Mouse (Mus musculus) limb, embryonic 14.5 days (tissue): ENCODE measurements at regions not wholly inside any gene's neighbourhood (a gene's known extent, or its start where the extent isn't known, plus 50 kb on each side); places are given as distances from the start of the nearest gene placed in this dataset.

Experiments used
- ATAC-seq: fragments of 200-750 bp; cut with Nextera tagmentation; 2 replicates; pipeline ENCODE4 v1.8.0; 2017; ENCODE audit warnings: low read depth, moderate number of reproducible peaks, moderate TSS enrichment; ENCODE audit not compliant: low FRiP score
- DNase-seq: peaks from one replicate; pipeline ENCODE4 v3.0.0-alpha.2; 2015; ENCODE audit warnings: low spot score
- H3K27ac ChIP-seq: fragments of 300-500 bp; sonication (generic); replicated peaks from 2 replicates; pipeline ENCODE4 v1.5.1; 2014; ENCODE audit warnings: low read depth, mild to moderate bottlenecking, low read length, moderate library complexity, mixed read lengths
- H3K27me3 ChIP-seq: fragments of 300-500 bp; sonication (generic); 2 replicates; pipeline ENCODE4 v1.6.1; 2014; ENCODE audit warnings: low read length, mixed read lengths; ENCODE audit not compliant: control insufficient read depth, insufficient read depth
- H3K36me3 ChIP-seq: fragments of 300-500 bp; sonication (generic); 2 replicates; pipeline ENCODE4 v1.6.1; 2014; ENCODE audit warnings: mild to moderate bottlenecking, low read length, moderate library complexity, mixed read lengths; ENCODE audit not compliant: control insufficient read depth, insufficient read depth
- H3K4me1 ChIP-seq: fragments of 300-500 bp; sonication (generic); 2 replicates; pipeline ENCODE4 v1.6.1; 2014; ENCODE audit warnings: antibody characterized with exemption, low read length, mixed read lengths; ENCODE audit not compliant: control insufficient read depth, insufficient read depth
- H3K4me2 ChIP-seq: fragments of 300-500 bp; sonication (generic); replicated peaks from 2 replicates; pipeline ENCODE4 v1.6.1; 2014; ENCODE audit warnings: low read depth, mild to moderate bottlenecking, low read length, moderate library complexity; ENCODE audit not compliant: severe bottlenecking
- H3K4me3 ChIP-seq: fragments of 300-500 bp; sonication (generic); replicated peaks from 2 replicates; pipeline ENCODE4 v1.5.1; 2014; ENCODE audit warnings: low read length
- H3K9ac ChIP-seq: fragments of 300-500 bp; sonication (generic); 2 replicates; pipeline ENCODE4 v1.6.1; 2014; ENCODE audit warnings: mild to moderate bottlenecking, low read depth, low read length, moderate library complexity; ENCODE audit not compliant: severe bottlenecking
- H3K9me3 ChIP-seq: fragments of 300-500 bp; sonication (generic); 2 replicates; pipeline ENCODE4 v1.6.1; 2016; ENCODE audit warnings: low read length; ENCODE audit not compliant: control insufficient read depth
- POLR2A ChIP-seq: fragments of 200-500 bp; IDR thresholded peaks from 2 replicates; pipeline ENCODE4 v1.8.0; 2012; ENCODE audit warnings: inconsistent platforms, mild to moderate bottlenecking, moderate library complexity, borderline replicate concordance; ENCODE audit not compliant: insufficient read depth, insufficient read length; ENCODE audit errors: extremely low read depth
- WGBS: fragments of 180-500 bp; shearing (Covaris S2); extraction: QIAGEN DNeasy Blood & Tissue Kit; methylation state at CpG from one replicate; pipeline ENCODE4 v1.1.7; 2014; 5-methylcytosine and 5-hydroxymethylcytosine counted together

- TF ChIP-seq POLR2A = no peak
- ATAC-seq = no peak
- 88% methylated on average over 7 of the region's 7 CpGs for WGBS
These were observed 86.2 kb upstream of the Mon1b start for GRCm38 (mm10) chr8:113549200-113549599.

GRCm38 (mm10) chr8:113551454-113552273, 83.7 kb upstream of the Mon1b start:
- DNase-seq = no peak
- Histone ChIP-seq H3K36me3 (no peaks in the 10 kb centered on the region), H3K9me3 (no peaks in the 10 kb centered on the region), H3K27ac (no peak overlapping the region), H3K9ac (no peak overlapping the region), H3K4me2 (no peak overlapping the region), H3K4me3 (no peak overlapping the region), H3K4me1 (no peaks in the 10 kb centered on the region), H3K27me3 (no peaks in the 10 kb centered on the region)
- TF ChIP-seq POLR2A = no peak
- no peak for ATAC-seq
- WGBS = 77% methylated on average over 12 of the region's 12 CpGs

More at GRCm38 (mm10) chr8:113549200-113549599, 86.2 kb upstream of the Mon1b start:
- no peak overlapping the region for H3K9ac ChIP-seq
- H3K4me2 ChIP-seq = no peak overlapping the region
- H3K36me3 ChIP-seq = no peaks in the 10 kb centered on the region
- no peaks in the 10 kb centered on the region for H3K4me1 ChIP-seq
- H3K9me3 ChIP-seq = no peaks in the 10 kb centered on the region
- H3K4me3 ChIP-seq = no peak overlapping the region
- no peak for DNase-seq
- H3K27ac ChIP-seq = no peak overlapping the region
- no peaks in the 10 kb centered on the region for H3K27me3 ChIP-seq

GRCm38 (mm10) chr8:113552826-113553225, 82.6 kb upstream of the Mon1b start:
- DNase-seq (no peak), ATAC-seq (no peak)
- H3K9me3 ChIP-seq = no peaks in the 10 kb centered on the region
- no peaks in the 10 kb centered on the region for H3K36me3 ChIP-seq
- H3K27ac ChIP-seq = no peak overlapping the region
- no peak overlapping the region for H3K4me3 ChIP-seq
- no peak overlapping the region for H3K9ac ChIP-seq
- no peaks in the 10 kb centered on the region for H3K4me1 ChIP-seq
- WGBS = 77% methylated on average over 5 of the region's 5 CpGs
- no peaks in the 10 kb centered on the region for H3K27me3 ChIP-seq
- TF ChIP-seq POLR2A = no peak
- H3K4me2 ChIP-seq = no peak overlapping the region

DNA sequence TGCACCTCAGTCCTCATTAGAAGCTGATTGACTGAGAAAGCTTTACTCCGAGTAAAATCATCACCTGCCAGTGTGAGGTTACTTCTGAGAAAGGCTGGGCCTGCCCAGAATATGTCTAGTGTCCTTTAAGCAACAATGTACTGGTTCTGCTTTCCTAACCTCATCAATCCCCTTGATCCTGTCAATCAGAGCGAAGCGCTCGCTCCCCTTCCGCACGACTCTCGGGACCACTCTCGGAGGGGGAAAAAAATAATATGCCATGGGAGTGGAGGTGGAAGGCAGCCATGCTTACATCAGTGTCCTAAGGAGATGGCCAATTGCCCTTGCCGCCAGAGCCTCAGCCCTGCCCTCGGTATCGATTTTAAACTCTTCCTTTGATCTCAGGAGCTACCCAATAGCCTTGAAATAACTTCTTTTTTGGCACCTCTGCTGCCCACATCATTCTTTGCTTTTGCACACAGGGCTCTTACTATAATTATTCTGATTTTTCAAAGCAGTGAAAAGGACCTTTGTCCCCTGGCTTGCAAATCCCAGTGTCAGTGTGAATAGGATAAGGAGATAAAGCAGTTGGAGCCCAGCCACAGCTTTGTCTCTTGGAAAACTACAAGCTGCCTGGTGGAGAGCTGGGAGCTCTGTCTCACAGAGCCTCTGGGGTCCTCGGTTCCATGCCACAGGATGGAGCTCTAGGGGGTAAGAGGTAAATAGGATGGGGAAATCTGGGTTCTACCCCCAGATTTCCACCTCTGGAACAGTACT, 80.5 kb upstream of the Mon1b start:
- H3K27me3 ChIP-seq = no peaks in the 10 kb centered on the region
- H3K27ac ChIP-seq = no peak overlapping the region
- no peak overlapping the region for H3K9ac ChIP-seq
- no peak overlapping the region for H3K4me3 ChIP-seq
- H3K4me2 ChIP-seq = no peak overlapping the region
- DNase-seq = no peak
- WGBS = 46% methylated on average over 12 of the region's 12 CpGs
- ATAC-seq = no peak
- no peak for TF ChIP-seq POLR2A
- H3K9me3 ChIP-seq = no peaks in the 10 kb centered on the region
- H3K36me3 ChIP-seq = no peaks in the 10 kb centered on the region
- no peaks in the 10 kb centered on the region for H3K4me1 ChIP-seq

GRCm38 (mm10) chr8:113556994-113557393, 78.4 kb upstream of the Mon1b start:
- Histone ChIP-seq H3K27me3 (no peaks in the 10 kb centered on the region), H3K4me3 (no peak overlapping the region), H3K9ac (no peak overlapping the region), H3K4me2 (no peak overlapping the region), H3K4me1 (no peaks in the 10 kb centered on the region), H3K9me3 (no peaks in the 10 kb centered on the region), H3K36me3 (no peaks in the 10 kb centered on the region), H3K27ac (no peak overlapping the region)
- TF ChIP-seq POLR2A = no peak
- WGBS = 66% methylated on average over 5 of the region's 5 CpGs
- ATAC-seq (no peak), DNase-seq (no peak)
